Mouse (Mus musculus) lung, postnatal 4 days (tissue): Measurements from ENCODE around the gene Hace1.

ENCODE experiments used
- DNase-seq, 2 experiments: peaks; one replicate each; pipeline ENCODE4 v3.0.0; 2021

Gene Hace1

GRCm38 (mm10) chr10:45710848-45711247, 133.2 kb downstream of the Hace1 start:
- DNase-seq: no peak

DNA sequence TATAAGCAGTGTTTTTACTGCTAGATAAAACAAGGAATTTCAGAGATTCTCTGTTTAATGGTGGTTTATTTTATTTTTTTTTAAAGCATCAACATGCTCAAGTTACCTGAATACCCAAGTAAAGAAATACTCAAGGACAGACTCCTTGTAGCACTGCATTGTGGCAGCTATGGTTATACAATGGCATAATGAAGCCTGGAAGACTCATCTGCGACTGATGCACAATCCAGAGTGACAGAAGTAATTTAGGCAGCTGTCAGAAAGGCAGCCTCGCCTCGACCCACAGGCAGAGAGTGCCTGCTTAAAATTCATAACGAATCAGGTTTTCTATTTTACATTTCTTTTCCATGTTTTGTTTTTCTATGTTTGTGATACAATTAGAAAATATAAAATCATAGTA, 133.7 kb downstream of the Hace1 start:
- DNase-seq: no peak
